Mouse (Mus musculus): ENCODE results near the gene Zic3.

The Zic3 gene

DNA sequence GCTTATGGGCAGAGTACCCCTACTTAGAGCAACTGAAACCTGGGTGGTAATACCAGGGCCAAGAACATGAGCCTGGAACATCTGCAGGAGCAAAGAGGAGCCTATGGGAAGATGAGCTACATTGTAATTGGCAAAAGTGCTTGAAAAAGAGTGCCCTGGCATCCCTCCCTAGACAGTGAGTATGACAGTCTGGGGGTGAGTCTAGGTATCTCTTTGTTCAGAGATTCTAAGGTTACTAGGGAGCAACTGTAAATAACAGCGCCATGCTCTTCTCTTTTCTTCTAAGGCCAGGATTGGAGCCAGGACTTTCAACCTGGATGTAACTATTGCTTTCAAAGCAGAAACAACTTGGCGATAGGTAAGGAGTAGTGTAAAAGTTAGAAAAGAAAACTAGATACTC is at the start of gene Zic3:
TSS of gene Zic3 (plus strand) at position 301 of the 400 bp plus-strand sequence.
- no peak for DNase-seq

DNA sequence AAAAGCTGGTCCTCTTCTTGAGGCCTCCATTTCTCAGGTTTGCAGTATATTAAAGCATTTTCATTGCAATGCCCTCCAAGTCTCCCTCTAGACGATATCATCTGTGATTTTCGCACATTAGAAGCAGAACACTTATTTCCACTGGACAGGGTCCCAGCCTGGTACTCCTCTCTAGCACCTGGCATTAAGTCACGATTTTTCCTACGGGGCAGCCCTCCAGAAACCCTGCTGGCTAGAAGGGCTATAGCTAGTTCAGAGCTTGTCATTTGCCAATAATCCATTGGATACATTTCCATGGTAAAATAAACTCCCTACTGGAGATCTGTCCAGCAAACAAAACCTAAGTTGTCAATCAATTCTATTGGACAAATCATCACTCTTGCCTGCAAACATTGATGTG is 40.1 kb upstream of the Zic3 start:
- DNase-seq, result no peak

DNA sequence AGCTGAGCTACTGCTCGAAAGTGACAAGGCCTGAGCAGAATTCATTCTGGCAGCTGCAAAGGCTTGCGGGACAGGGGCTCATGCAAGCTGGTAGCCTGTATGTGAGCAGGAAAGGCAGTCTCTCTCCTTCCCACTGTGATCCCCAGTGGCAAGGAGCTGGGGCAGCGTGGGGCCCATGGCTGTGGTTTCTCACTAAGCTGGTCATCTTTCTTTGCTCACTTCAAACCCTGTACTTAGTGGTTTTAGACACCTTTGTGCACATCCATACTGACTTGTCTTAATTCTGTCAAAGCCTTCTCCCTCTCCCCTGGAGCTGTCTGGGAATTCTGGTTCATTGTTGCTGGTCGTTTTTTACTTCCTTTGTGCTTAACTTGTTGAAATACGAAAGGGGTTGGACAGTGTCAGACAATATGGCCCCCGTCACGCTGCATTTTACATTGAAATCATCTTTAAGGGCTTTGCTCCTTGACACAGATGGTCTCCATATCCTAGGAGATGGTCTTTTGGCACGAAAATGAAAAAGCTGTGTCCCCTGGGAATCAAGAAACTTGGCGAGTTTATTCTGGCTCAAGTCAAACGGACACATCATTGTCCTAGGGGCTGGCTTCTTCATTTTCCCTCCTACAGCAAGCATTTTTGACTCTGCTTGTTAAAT is 34.9 kb upstream of the Zic3 start:
- DNase-seq, result peak; percentile 1

DNA sequence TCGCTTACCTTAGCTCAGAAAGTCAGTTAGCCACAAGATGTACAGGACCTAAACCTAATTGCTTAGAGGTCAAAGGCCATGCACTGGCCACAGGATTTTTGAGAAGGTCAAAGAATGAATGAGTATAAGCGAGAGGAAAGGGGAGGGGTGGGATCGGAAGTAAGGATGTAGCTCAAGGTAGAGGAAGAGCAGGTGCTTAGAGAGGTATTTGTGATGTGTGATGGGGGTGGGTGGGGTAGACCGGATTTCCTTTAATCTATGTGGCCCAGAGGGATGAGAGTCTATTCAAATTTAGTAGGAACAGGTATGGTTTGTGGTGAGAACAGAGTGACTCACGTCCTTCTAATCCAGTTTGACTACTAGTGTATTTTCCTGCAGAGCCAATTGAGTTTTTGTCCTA is 9.1 kb upstream of the Zic3 start:
- DNase-seq, result no peak

DNA sequence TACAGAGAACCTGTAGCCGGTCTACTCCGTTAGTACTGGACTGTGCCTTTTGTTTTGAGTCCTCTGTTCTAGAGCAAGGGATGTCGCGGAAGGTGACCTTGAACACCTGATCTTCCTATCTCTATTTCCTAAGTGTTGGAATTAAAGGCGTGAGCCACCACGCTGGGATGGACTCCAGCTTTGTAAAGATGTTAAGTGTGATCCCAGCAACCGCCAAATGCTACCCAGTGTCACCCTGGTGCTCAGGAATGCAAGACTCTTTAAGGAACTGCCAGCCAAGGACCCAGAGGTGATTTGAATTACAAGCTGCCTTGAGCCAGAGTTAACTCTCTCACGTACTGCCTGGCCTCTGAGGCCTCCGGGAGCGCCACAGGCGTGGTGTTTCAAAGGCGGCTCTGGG is 8.4 kb upstream of the Zic3 start:
- no peak for DNase-seq

DNA sequence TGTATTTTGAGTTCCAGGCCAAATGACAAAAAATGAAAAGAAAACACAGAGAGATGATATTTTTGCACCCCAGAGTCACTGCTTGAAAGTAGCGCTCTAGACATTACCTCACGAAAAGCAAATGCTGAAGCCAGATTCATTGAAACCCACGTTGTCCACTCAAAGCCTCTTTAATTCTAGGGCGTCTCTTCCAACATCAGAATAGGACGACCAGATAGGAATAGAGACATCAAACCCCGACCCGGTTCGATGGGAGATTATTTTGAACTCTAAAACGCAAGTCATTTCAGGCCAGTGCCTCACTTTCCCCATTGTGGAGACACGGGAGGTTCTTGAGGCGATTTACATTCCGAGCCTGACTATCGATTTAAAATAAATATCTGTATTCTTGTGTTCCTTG is 7.7 kb upstream of the Zic3 start:
- no peak for DNase-seq

DNA sequence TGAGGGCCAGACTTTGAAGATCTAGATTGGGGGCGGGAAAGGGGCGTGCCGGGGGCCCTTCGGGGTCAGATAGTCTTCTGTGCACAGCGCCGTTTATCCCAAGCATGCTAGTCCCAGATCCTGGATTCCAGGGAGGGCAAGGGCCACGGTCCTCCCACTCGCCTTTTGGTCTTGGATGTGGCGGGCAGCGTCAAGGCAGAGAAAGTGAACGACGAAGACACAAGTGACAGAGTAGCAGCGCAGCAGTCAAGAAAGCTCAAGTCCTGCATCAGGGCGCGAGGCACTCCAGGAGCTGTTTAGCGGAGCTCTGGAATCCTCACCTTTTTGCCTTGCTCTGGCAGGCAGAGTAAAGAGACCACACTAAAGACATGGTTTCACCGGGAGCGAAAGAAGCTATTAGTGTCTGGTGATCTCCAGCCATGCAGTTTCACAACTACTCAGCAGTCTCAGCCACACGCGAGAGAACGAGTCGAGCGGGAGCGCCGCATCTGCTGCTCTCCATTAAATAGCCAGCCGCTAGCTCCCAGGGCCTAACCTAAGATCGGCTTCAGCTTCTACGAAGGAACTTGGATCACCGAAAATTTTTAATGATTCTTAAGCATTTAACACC is 7.1 kb upstream of the Zic3 start:
- no peak for DNase-seq

DNA sequence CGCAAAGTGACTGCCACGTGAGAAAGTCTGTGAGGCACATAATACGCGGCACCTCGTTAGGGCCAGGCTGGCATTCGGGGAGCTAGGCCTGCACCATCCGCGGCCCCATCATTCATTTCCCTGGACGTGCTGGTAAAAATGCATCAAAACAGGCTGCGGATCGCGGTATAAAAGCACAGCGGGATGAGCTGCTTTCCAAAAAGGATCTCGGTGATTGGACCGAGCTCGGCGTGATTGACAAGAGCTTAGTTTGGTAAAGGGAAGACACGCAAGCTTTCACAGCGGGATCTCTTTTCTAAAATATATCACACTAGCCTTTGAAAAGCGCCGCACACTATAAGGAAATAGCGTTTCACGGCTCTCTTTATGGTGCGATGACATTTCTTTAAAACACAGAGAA is 3.8 kb upstream of the Zic3 start:
- peak; percentile 49 for DNase-seq

DNA sequence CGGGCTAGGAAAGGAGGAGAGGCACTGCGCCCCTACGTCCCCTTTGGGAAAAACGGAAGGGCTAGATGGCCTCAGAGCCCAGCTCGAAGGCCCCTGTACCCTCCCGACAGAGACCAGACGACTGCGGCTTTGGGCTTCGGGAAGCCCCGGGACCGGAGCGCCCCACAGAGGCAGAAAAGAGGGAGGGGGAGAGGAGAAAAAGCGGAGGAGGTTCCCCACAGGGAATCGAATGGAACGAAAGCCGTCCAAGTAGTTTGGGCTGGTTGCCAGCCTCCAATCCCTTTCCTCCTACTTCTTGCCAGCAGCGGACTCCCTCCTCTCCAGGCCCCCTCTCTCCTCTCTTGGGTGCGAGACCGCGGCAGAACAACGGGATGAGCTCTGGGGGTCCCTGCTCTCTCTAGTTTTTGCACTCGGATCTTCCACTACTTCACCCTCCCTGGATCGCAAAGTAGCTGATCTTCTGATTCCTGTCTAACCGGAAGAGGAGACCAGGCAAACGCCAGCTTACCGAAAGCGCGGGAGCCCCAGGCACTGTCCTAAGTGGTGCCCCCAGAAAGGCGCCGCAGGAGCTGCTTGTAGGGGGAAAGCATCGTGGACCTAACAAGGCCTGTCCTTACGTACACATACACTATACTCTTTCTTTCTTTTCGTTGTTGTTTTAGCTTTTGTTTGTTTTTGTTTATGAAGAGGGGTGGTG is 3.1 kb upstream of the Zic3 start:
- DNase-seq, result peak; percentile 48

DNA sequence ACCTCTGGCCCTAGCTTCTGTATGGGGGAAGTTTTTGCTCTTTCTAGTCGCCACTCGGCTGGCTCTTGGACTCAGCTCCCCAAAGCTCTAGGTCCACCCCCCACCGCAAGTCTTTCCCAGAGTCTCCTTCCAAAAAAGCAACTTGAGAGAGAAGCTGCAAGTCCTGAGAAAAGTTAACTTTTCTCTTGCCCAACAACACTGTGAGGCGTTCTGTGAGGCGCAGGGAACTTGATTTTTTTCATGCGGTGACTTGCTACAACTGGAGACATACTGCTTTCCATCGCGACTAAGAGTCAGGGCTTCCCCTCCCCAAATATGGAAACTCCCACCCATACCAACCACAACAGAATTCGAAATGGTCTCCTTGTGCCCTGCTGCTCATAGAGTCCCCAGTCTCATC is 5.1 kb downstream of the Zic3 start:
- DNase-seq, result no peak

DNA sequence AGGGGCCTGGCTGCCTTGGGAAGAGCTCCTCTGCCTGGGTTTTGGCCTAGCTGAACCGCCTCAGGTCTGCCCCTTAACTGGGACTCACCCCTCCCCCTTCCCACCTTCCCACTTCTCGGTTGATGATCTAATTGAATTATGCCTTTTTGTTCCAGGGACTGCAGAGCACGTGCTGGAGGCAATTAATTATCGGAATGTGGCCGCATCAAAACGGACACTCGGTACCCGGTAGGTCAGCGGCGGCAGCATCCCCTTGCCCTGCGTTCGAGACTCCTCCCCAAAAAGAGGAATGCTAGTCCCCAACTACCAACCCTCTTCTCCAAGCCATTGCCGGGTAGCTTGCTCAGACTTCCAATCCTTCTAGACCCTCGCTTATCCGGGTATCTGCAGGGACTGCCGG is 5.6 kb downstream of the Zic3 start:
- peak; percentile 30 for DNase-seq

DNA sequence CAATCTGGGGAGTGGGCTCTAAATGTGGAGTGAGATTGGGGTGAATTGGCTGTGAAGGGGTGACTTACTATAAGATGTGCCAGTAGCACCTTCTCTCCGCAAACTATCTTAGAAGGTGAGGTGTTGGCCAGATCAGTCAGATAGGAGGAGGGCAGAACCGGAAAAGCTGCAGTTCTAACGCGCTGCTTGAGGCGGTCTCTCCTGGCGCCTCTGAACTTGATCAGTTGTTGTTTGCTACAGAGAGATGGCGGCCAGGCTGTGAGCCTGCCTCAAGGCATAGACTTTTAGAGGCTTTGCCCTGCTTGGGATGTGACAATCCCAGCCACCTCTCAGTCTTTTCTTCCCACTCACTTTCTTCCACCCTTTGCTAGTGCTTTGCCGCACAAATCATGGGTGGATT is 6.4 kb downstream of the Zic3 start:
- DNase-seq, result no peak

DNA sequence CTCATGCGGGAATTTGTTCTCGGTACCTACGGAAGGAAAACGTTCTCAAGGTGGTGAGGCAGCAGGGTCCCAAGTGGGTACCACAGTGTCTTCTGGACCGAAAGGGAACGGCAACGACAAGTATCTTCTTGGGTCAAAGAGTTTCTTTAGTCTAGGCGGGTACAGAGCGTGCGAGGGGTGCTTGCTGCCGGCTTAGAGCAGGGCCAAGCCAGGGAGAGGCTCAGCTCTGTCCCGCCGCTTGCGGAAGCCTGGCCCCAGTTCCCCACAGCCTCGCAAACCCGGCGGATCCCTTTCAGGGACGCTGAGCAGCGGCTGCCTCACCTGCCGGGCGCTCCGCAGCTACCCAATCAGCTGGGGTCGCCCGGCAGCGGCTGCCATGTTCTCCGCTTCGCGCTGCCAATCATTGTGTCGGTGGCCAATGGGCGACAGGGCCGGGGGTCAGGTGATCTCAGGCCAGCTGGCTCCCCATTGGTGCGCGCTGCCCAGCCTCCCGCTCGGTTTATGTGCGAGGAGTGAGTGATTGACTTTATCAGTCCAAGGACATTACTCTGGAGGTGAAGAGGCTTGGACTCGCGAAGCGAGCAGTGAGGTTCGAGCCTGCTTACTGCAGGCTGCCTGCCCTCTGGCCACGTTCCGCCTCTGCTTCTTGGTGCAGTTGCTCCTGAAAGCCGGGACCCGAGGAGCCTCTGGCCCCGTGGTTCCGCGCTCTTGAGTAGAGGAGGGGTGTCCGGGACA is 7.8 kb downstream of the Zic3 start:
- DNase-seq, result peak; percentile 93

DNA sequence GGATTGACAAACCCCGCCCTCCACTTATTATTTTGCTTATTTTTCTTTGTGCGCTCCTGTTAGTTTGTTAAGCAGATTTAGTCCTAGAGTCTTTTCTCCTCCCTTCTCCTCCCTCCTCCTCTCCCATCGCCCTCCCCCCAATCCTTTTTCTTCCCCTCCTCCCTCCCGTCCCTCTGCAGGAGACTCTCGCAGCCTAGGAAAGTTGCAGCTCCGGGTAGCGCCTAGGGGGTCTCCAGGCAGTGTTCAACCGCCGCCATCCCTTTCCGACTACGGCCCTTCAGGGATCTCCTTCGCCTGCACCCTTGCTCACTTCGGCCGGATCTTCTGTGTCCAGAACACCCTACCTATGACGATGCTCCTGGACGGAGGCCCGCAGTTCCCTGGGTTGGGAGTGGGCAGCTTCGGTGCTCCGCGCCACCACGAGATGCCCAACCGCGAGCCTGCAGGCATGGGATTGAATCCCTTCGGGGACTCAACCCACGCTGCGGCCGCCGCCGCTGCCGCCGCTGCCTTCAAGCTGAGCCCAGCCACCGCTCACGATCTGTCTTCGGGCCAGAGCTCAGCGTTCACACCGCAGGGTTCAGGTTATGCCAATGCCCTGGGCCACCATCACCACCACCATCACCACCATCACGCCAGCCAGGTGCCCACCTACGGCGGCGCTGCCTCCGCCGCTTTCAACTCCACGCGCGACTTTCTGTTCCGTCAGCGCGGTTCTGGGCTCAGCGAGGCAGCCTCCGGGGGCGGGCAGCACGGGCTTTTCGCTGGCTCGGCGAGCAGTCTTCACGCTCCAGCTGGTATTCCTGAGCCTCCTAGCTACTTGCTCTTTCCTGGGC is 8.6 kb downstream of the Zic3 start:
- no peak for DNase-seq

DNA sequence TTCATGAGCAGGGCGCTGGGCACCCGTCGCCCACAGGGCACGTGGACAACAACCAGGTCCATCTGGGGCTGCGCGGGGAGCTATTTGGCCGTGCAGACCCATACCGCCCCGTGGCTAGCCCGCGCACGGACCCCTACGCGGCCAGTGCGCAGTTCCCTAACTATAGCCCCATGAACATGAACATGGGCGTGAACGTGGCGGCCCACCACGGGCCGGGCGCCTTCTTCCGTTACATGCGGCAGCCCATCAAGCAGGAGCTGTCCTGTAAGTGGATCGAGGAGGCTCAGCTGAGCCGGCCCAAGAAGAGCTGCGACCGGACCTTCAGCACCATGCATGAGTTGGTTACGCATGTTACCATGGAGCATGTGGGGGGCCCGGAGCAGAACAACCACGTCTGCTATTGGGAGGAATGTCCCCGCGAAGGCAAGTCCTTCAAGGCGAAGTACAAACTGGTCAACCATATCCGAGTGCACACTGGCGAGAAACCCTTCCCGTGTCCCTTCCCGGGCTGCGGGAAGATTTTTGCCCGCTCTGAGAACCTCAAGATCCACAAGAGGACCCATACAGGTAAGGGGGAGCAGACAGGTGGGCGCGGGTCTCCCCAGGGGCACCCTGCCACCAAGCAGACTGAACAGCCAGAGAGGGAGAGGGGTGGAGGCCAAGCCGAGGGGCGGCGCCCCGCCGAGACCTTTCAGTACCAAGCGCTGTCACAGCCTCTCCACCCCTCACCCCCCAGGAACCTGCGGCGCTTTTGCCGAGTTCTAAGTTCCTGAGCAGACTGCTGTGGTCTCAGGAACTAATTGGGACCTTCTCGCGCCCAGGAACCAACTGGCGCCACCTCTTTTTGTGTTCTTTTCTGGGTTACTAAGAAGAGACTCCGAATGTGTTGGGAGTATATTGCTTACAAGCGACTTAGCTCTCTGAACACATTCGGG is 9.4 kb downstream of the Zic3 start:
- peak; percentile 54 for DNase-seq

DNA sequence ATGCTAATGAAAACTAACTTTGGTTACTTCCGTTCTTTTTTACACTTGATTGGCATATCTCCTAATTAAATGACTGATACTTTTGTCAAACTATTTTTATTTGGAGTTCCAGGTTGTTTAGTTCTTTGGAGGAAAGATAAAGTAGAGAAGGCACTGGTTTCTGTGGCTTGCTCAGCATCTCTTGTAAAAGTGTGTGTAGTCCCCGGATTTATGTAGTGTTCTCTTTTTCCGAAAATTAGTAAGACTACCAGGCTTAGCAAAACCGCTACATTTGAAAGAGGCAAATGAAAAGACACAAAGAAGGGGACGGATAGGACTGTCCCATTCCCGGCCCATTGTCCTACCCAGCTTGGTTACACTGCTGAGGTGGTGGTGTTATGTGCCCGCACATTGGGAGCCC is 10.1 kb downstream of the Zic3 start:
- DNase-seq, result no peak

DNA sequence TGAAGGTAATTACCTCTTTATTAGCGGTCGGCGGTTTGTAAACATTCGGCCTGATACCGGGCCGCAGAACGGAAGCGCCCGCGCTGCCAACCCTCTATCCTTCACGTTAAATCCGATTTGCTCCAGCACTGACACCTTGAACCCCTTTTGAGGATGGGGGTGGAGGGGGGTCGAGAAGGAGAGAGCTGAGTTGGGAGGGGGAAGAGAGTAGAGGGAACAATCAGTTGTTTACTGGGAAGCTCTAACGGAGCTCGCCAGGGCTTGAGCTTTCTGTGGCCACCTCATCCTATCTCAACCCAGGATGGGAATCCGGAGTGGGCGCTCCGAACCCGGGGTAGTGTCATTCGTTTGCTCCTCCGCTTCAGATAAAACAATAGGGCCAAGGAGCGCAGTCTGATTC is 11.0 kb downstream of the Zic3 start:
- peak; percentile 28 for DNase-seq

DNA sequence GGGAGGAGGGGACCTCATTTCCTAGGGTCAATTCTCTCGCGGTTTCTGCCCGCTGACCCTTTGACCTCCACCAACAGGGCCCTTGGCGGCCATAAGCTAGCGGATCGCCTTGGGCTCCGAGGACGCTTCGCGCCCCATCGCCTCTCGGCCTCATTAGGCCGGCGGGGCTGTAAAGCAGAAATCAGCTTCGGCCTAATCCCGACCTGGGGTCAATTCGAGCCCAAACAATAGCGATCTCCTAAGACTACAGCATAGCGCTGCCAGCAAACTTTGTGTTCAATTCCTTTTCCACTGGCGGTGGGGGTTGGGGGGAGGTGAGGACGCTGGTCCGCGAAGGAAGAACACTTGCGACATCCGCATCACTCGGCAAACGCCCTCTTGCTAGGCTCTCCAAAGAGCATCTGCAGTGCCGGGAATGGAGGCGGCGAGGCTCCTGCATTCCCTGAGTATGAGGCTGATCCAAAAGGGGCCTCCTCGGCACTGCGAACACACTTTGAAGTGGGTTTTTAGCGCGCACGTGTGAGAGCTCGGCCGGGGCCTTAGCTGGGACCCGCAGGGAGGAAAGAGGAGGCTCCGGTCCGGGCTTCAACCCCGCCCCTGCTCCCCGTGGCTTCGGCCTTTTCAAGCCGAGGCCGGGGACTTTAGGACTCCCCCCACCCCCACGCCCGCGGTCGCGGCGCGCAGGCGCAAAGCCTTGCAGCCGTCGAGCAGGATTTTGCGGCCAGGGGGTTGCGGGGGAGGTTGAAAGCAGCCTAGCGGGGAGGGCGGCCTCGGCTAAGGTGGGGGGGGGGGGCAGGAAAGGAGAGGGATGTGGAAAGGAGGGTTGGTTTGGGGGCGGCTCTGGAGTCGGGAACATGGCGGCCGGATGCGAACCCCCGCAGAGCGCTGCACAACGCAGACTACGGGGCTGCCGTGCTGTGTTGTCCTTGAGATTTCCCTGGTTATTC is 15.8 kb downstream of the Zic3 start:
- peak; percentile 83 for DNase-seq

DNA sequence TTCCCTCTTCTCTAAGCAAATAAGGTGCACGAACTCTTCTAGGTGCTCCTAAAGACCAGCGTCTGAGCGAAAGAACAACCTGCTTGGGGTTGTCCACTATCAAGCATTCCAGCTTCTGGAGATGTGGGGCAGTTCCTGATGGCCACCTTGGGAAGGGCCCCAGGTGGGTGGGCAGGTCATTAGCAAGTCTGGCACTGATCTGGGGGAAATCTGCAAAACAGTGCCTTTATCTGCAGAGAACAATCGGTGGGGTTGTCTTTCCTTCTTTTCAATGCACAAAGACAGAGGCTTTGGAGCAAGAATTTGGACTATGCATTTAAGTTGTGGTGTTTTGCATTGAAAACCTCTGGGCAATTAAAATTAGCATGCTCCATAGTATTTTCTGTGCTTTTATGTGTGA is 17.2 kb downstream of the Zic3 start:
- DNase-seq, result no peak

DNA sequence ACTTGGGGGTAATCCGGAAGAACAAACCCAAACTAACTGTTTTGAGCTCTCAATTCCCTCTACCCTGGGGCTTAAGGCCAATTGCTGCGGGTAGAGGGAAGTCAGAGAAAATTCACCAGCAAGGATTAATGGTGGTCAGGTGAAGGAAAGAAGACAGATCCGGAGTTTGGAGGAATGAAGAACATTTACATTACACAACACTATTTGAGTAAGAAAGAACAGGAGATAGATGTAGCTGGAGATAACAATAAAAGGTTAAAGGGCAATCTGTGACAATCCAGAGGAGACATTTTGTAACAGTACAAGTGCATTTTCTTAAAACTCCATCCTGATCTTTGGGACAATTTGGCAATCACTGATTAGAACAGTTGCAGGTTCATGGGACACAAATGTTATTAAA is 19.4 kb downstream of the Zic3 start:
- no peak for DNase-seq

DNA sequence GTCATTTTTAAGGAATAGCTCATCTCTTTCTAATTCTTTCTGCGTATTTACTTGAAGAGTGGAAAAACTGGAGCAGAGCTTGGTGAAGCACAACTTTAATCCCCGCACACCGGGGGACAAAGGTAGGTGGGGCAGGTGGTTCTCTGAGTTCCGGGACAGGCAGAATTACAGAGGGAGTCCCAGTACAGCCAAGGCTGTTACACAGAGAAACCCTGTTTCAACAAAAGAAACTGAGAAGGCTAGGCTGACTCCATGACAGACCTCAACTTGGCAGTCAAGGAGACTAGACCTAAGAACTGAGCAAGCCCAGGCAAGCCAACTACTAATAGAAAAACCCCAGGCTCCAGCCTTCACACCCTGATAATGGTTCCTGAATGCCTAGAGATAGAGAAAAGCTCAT is 20.0 kb downstream of the Zic3 start:
- no peak for DNase-seq
